Mouse (Mus musculus): Measurements from ENCODE around the gene Folh1. TPM values are rescaled to one million over a fixed set of nuclear protein-coding genes. Genes with fewer than 3 reads are reported as not detected.

Gene Folh1
- polyA plus RNA-seq (2014; fragmentation: Illumina TruSeq; extraction: RNeasy Lipid Tissue Mini Kit (QIAGEN cat#74804); ENCODE audit: low replicate concordance), result not detected

GRCm38 (mm10) chr7:86775617-86776325 lies at the start of gene Folh1:
Gene Folh1, minus strand, starts transcription at chr7:86775943.

GRCm38 (mm10) chr7:86794727-86795126 lies 19.0 kb upstream of the Folh1 start, which contains the start of gene Vmn2r77:
Gene Vmn2r77, plus strand, starts transcription at chr7:86795027.

GRCm38 (mm10) chr7:86688030-86688429 lies 87.7 kb downstream of the Folh1 start, which contains the start of gene Olfr292:
Gene Olfr292, plus strand, starts transcription at chr7:86688330.

Other genes with a start within 250 kb of the Folh1 start
- gene Olfr295, start 192.1 kb downstream of the Folh1 start, polyA plus RNA-seq (2014; fragmentation: Illumina TruSeq; extraction: RNeasy Lipid Tissue Mini Kit (QIAGEN cat#74804); ENCODE audit: low replicate concordance), result not detected
- not detected for gene Olfr294, start 159.3 kb downstream of the Folh1 start, polyA plus RNA-seq (2014; fragmentation: Illumina TruSeq; extraction: RNeasy Lipid Tissue Mini Kit (QIAGEN cat#74804); ENCODE audit: low replicate concordance)
- not detected for gene Olfr293, start 126.9 kb downstream of the Folh1 start, polyA plus RNA-seq (2014; fragmentation: Illumina TruSeq; extraction: RNeasy Lipid Tissue Mini Kit (QIAGEN cat#74804); ENCODE audit: low replicate concordance)
- gene Olfr292, start 87.6 kb downstream of the Folh1 start, polyA plus RNA-seq (2014; fragmentation: Illumina TruSeq; extraction: RNeasy Lipid Tissue Mini Kit (QIAGEN cat#74804); ENCODE audit: low replicate concordance), result not detected
- gene Vmn2r77, start 19.1 kb upstream of the Folh1 start, polyA plus RNA-seq (2014; fragmentation: Illumina TruSeq; extraction: RNeasy Lipid Tissue Mini Kit (QIAGEN cat#74804); ENCODE audit: low replicate concordance), result not detected
- not detected for gene Vmn2r78, start 139.2 kb upstream of the Folh1 start, polyA plus RNA-seq (2014; fragmentation: Illumina TruSeq; extraction: RNeasy Lipid Tissue Mini Kit (QIAGEN cat#74804); ENCODE audit: low replicate concordance)
- not detected for gene Vmn2r79, start 220.2 kb upstream of the Folh1 start, polyA plus RNA-seq (2014; fragmentation: Illumina TruSeq; extraction: RNeasy Lipid Tissue Mini Kit (QIAGEN cat#74804); ENCODE audit: low replicate concordance)